Mouse (Mus musculus): ENCODE measurements around the gene Tanc1. TPM values are rescaled to one million over a fixed set of nuclear protein-coding genes. Genes with fewer than 3 reads are reported as not detected.

Gene Tanc1
- polyA plus RNA-seq, 1 experiment = 0.01 TPM

GRCm38 (mm10) chr2:59642722-59643121, 30.9 kb downstream of the Tanc1 start:
- H3K9me3 ChIP-seq (ENCODE audit: control insufficient read depth, low read length) = no peaks in the 10 kb centered on the region
- TF ChIP-seq TAL1 (IDR thresholded peaks at IDR 0.05; ENCODE audit: low read length) = no peak
- no peak for TF ChIP-seq GATA1 (IDR thresholded peaks at IDR 0.05; ENCODE audit: low read length)
- peaks cover 9% of the 10 kb centered on the region; the same call in 1 of the 2 replicates for H3K27me3 ChIP-seq (ENCODE audit: control insufficient read depth)
- no peaks in the 10 kb centered on the region for H3K4me1 ChIP-seq (ENCODE audit: control insufficient read depth)
- H3K4me3 ChIP-seq (replicated peaks) = no peak overlapping the region
- no peaks in the 10 kb centered on the region for H3K36me3 ChIP-seq (ENCODE audit: control insufficient read depth)

DNA sequence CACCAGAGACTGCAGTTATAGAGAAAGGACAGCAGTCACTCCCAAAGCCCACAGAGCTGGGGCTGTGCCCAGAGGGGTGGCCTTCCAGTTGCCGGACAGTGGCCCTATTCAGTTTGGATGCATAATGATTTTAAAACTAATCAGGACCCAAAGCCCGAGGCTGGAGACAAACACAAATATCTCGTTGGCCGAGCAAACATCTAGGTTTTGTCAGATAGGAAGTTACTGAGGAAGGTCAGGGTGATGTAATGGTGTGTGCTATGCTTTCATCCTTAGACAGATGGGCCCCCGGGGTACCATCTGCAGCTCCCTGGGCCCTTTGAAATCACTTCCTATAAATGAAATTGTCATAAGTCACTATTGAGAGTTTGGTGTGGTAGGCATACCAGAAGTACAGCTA, 33.0 kb downstream of the Tanc1 start:
- no peaks in the 10 kb centered on the region for H3K4me1 ChIP-seq (ENCODE audit: control insufficient read depth)
- H3K9me3 ChIP-seq (ENCODE audit: control insufficient read depth, low read length) = no peaks in the 10 kb centered on the region
- H3K27me3 ChIP-seq (ENCODE audit: control insufficient read depth) = peaks cover 9% of the 10 kb centered on the region; the same call in 1 of the 2 replicates
- no peak for TF ChIP-seq TAL1 (IDR thresholded peaks at IDR 0.05; ENCODE audit: low read length)
- no peak for TF ChIP-seq GATA1 (IDR thresholded peaks at IDR 0.05; ENCODE audit: low read length)
- H3K4me3 ChIP-seq (replicated peaks) = no peak overlapping the region
- no peaks in the 10 kb centered on the region for H3K36me3 ChIP-seq (ENCODE audit: control insufficient read depth)

DNA sequence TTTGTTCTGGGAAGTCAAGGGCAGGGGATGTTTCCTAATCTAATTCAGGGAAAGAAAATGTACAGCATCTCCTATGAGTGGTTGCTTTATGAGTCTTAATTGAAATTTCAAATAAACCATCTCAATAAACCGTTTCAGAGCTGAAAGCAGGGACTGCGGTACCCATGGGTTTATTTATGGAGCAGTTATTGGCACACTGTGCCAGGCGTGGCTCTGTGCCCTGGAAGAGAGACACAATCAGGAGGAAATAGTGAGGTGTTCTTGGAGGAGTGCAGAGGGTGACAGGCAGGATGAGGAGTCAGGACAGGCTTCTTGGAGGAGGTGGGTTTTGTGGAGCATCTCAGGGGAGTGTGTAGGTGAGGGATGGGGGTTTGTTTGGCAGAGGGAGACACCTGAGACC, 33.7 kb downstream of the Tanc1 start:
- Histone ChIP-seq H3K27me3 (ENCODE audit: control insufficient read depth) (peaks cover 9% of the 10 kb centered on the region; the same call in 1 of the 2 replicates), H3K4me3 (replicated peaks) (no peak overlapping the region), H3K9me3 (ENCODE audit: control insufficient read depth, low read length) (no peaks in the 10 kb centered on the region), H3K4me1 (ENCODE audit: control insufficient read depth) (no peaks in the 10 kb centered on the region), H3K36me3 (ENCODE audit: control insufficient read depth) (no peaks in the 10 kb centered on the region)
- TF ChIP-seq TAL1 (IDR thresholded peaks at IDR 0.05; ENCODE audit: low read length) = no peak
- TF ChIP-seq GATA1 (IDR thresholded peaks at IDR 0.05; ENCODE audit: low read length) = no peak

DNA sequence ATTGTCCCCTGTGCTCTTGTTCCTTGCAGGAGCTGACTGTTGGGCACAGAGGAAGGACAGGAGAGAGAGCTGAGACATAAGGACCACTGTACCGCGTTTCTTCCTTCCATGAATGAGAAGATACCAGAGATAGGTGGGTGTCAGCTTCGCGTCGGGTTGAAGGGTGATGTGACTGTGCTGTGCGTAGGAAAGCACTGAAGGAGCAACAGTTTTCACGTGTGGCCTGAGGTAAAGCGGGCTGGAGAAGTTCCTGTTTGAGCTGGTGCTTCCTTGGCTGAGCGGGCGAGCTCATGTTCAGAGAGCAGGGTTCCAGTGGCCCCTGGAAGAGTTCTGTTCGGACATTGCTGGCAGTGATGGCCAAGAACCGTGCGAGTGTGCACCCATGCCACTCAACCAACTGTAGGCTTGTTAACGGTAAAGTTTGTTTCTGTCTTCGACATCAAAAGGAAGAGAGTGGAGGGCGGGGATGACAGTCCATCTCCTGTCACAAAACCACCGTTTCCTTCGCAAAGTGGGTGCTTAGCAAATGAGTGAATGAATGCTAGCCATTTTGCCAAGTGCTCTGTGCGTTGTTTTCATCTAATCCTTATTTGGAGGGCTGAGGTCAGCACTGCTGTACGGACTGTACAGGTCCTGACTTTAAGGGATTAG, 35.0 kb downstream of the Tanc1 start:
- Histone ChIP-seq H3K9me3 (ENCODE audit: control insufficient read depth, low read length) (no peaks in the 10 kb centered on the region), H3K36me3 (ENCODE audit: control insufficient read depth) (no peaks in the 10 kb centered on the region), H3K4me3 (replicated peaks) (no peak overlapping the region), H3K27me3 (ENCODE audit: control insufficient read depth) (peaks cover 9% of the 10 kb centered on the region; the same call in 1 of the 2 replicates), H3K4me1 (ENCODE audit: control insufficient read depth) (no peaks in the 10 kb centered on the region)
- TF ChIP-seq GATA1 (IDR thresholded peaks at IDR 0.05; ENCODE audit: low read length) (no peak), TAL1 (IDR thresholded peaks at IDR 0.05; ENCODE audit: low read length) (no peak)

DNA sequence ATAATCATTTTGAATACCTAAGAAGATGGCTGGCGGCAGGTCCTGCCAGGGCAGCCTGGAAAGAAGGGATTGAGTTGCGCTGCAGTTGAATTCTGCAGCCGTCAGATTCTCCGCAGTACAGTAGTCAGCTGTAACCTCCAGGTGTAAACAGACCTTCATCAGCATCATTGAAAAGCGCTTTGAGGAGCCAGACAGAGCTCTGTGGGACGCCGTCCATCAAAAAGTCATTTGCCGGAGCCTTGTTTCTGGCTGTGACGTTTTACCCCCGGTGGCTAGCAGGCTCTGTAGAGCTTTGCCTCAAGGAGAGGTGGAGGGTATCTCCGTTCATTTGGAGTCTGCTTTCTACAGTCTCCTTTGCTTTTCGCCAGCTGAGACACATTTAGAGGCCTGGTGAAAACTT, 36.6 kb downstream of the Tanc1 start:
- Histone ChIP-seq H3K4me3 (replicated peaks) (no peak overlapping the region), H3K27me3 (ENCODE audit: control insufficient read depth) (peaks cover 6% of the 10 kb centered on the region; the same call in 1 of the 2 replicates), H3K4me1 (ENCODE audit: control insufficient read depth) (no peaks in the 10 kb centered on the region), H3K9me3 (ENCODE audit: control insufficient read depth, low read length) (no peaks in the 10 kb centered on the region), H3K36me3 (ENCODE audit: control insufficient read depth) (no peaks in the 10 kb centered on the region)
- TF ChIP-seq TAL1 (IDR thresholded peaks at IDR 0.05; ENCODE audit: low read length) (no peak), GATA1 (IDR thresholded peaks at IDR 0.05; ENCODE audit: low read length) (no peak)

- TF ChIP-seq GATA1 (IDR thresholded peaks at IDR 0.05; ENCODE audit: low read length) (no peak), TAL1 (IDR thresholded peaks at IDR 0.05; ENCODE audit: low read length) (no peak)
- no peaks in the 10 kb centered on the region for H3K36me3 ChIP-seq (ENCODE audit: control insufficient read depth)
- peaks cover 4% of the 10 kb centered on the region; the same call in 1 of the 2 replicates for H3K27me3 ChIP-seq (ENCODE audit: control insufficient read depth)
- H3K4me1 ChIP-seq (ENCODE audit: control insufficient read depth) = no peaks in the 10 kb centered on the region
- no peak overlapping the region for H3K4me3 ChIP-seq (replicated peaks)
- H3K9me3 ChIP-seq (ENCODE audit: control insufficient read depth, low read length) = no peaks in the 10 kb centered on the region
Observed at GRCm38 (mm10) chr2:59651801-59652200, 40.0 kb downstream of the Tanc1 start.

DNA sequence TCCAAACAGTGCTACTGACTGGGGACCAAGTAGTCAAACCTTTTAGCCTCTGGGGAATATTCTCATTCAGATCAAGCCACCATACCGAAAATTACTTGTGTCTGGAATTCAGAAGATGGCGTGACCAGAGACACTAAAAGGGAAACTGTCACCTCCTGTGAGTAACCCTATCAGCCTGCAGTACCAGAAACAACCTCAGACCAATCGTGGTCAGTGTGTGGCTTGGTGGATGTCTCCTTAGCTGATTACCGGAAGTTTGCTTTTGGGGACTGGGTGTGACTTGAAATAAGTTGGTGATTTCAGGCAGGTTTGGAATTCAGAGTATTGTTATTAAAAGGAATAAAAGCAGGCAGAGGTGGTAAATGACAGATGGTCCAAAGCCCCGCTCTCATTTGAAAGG, 40.9 kb downstream of the Tanc1 start:
- Histone ChIP-seq H3K4me1 (ENCODE audit: control insufficient read depth) (no peaks in the 10 kb centered on the region), H3K27me3 (ENCODE audit: control insufficient read depth) (no peaks in the 10 kb centered on the region; the same call in 1 of the 2 replicates), H3K36me3 (ENCODE audit: control insufficient read depth) (no peaks in the 10 kb centered on the region), H3K9me3 (ENCODE audit: control insufficient read depth, low read length) (no peaks in the 10 kb centered on the region), H3K4me3 (replicated peaks) (no peak overlapping the region)
- no peak for TF ChIP-seq TAL1 (IDR thresholded peaks at IDR 0.05; ENCODE audit: low read length)

- H3K4me3 ChIP-seq (replicated peaks) = no peak overlapping the region
- no peaks in the 10 kb centered on the region for H3K9me3 ChIP-seq (ENCODE audit: control insufficient read depth, low read length)
- H3K4me1 ChIP-seq (ENCODE audit: control insufficient read depth) = no peaks in the 10 kb centered on the region
- H3K27me3 ChIP-seq (ENCODE audit: control insufficient read depth) = no peaks in the 10 kb centered on the region
- H3K36me3 ChIP-seq (ENCODE audit: control insufficient read depth) = no peaks in the 10 kb centered on the region
- no peak for TF ChIP-seq TAL1 (IDR thresholded peaks at IDR 0.05; ENCODE audit: low read length)
- TF ChIP-seq GATA1 (IDR thresholded peaks at IDR 0.05; ENCODE audit: low read length) = no peak
Observed at GRCm38 (mm10) chr2:59653306-59654165, 41.7 kb downstream of the Tanc1 start.

GRCm38 (mm10) chr2:59655471-59655870, 43.6 kb downstream of the Tanc1 start:
- no peak overlapping the region for H3K4me3 ChIP-seq (replicated peaks)
- no peaks in the 10 kb centered on the region for H3K9me3 ChIP-seq (ENCODE audit: control insufficient read depth, low read length)
- no peak for TF ChIP-seq GATA1 (IDR thresholded peaks at IDR 0.05; ENCODE audit: low read length)
- TF ChIP-seq TAL1 (IDR thresholded peaks at IDR 0.05; ENCODE audit: low read length) = no peak
- H3K27me3 ChIP-seq (ENCODE audit: control insufficient read depth) = no peaks in the 10 kb centered on the region
- no peaks in the 10 kb centered on the region for H3K36me3 ChIP-seq (ENCODE audit: control insufficient read depth)
- no peaks in the 10 kb centered on the region for H3K4me1 ChIP-seq (ENCODE audit: control insufficient read depth)
